Mouse (Mus musculus) small intestine, adult 2 months (tissue): ENCODE data around the gene Atl2.

ENCODE experiments used
- CTCF ChIP-seq: fragments of 200-500 bp; IDR thresholded peaks from 2 replicates; pipeline ENCODE4 v1.5.1; 2012; ENCODE audit warnings: low read depth, mild to moderate bottlenecking, control low read depth, inconsistent platforms, low read length, moderate library complexity, mixed read lengths; ENCODE audit not compliant: insufficient replicate concordance, insufficient read length; ENCODE audit errors: extremely low read depth
- POLR2A ChIP-seq: fragments of 200-500 bp; IDR thresholded peaks from 2 replicates; pipeline ENCODE4 v1.6.1; 2012; ENCODE audit warnings: low read depth, mild to moderate bottlenecking, control low read depth, inconsistent platforms, low read length, moderate library complexity

- no peak for TF ChIP-seq CTCF
- no peak for TF ChIP-seq POLR2A
These were observed 1.9 kb downstream of the Atl2 start for GRCm38 (mm10) chr17:79894054-79894453.
